Mouse (Mus musculus): ENCODE results near the gene Psmb3. TPM values are rescaled to one million over a fixed set of nuclear protein-coding genes. Genes with fewer than 3 reads are reported as not detected.

The Psmb3 gene
- polyA plus RNA-seq, 1 experiment from 2014 or later: 514 TPM

- Histone ChIP-seq H3K4me1 (ENCODE audit: insufficient read depth) (peaks cover 10% of the 10 kb centered on the region; the same call in 1 of the 2 replicates), H3K9me3 (ENCODE audit: low read depth, low read length) (no peaks in the 10 kb centered on the region), H3K27me3 (ENCODE audit: insufficient read depth, low read length) (no peaks in the 10 kb centered on the region), H3K36me3 (ENCODE audit: insufficient read depth) (peaks cover 29% of the 10 kb centered on the region), H3K27ac (ENCODE audit: low read depth) (peak overlapping the region; percentile 79; the same call in 1 of the 2 replicates), H3K4me2 (peak overlapping the region; percentile 87), H3K4me3 (ENCODE audit: low read depth, low read length) (peak overlapping the region; percentile 81), H3K9ac (peak overlapping the region; percentile 81)
- no peak for ATAC-seq (ENCODE audit: insufficient read depth)
- no peak for DNase-seq
- no peak for TF ChIP-seq CTCF (IDR thresholded peaks at IDR 0.05; ENCODE audit: low read depth)
- 19% methylated on average over 9 of the region's 9 CpGs for WGBS
These were observed 40.2 kb downstream of the Psmb3 start for GRCm38 (mm10) chr11:97743423-97743822.

GRCm38 (mm10) chr11:97744063-97744717, 41.0 kb downstream of the Psmb3 start, which contains the start of gene Pip4k2b:
Pip4k2b (minus strand) TSS chr11:97744704.
- under 1% methylated on average over 55 of the region's 63 CpGs for WGBS

GRCm38 (mm10) chr11:97744718-97745330, 41.6 kb downstream of the Psmb3 start:
- Histone ChIP-seq H3K27me3 (ENCODE audit: insufficient read depth, low read length) (no peaks in the 10 kb centered on the region), H3K4me3 (ENCODE audit: low read depth, low read length) (peak overlapping the region; percentile 81), H3K4me2 (peak overlapping the region; percentile 87), H3K36me3 (ENCODE audit: insufficient read depth) (peaks cover 42% of the 10 kb centered on the region), H3K4me1 (ENCODE audit: insufficient read depth) (peaks cover 10% of the 10 kb centered on the region; the same call in 1 of the 2 replicates), H3K9me3 (ENCODE audit: low read depth, low read length) (no peaks in the 10 kb centered on the region), H3K27ac (ENCODE audit: low read depth) (peak overlapping the region; percentile 89; the same call in 1 of the 2 replicates), H3K9ac (peak overlapping the region; percentile 81)
- no peak for TF ChIP-seq CTCF (IDR thresholded peaks at IDR 0.05; ENCODE audit: low read depth)
- peak; percentile 96 for ATAC-seq (ENCODE audit: insufficient read depth)
- under 1% methylated on average over 53 of the region's 57 CpGs for WGBS
- peak; percentile 99 for DNase-seq

More at GRCm38 (mm10) chr11:97744063-97744717, 41.0 kb downstream of the Psmb3 start, which contains the start of gene Pip4k2b:
- peak within 1 kb of the TSS; percentile 81 for H3K4me3 ChIP-seq (ENCODE audit: low read depth, low read length)
- H3K27ac ChIP-seq (ENCODE audit: low read depth): peak within 1 kb of the TSS; percentile 89
- ATAC-seq (ENCODE audit: insufficient read depth): peak; percentile 23
- H3K27me3 ChIP-seq (ENCODE audit: insufficient read depth, low read length): no peaks in the 10 kb centered on the region
- peaks cover 10% of the 10 kb centered on the region; the same call in 1 of the 2 replicates for H3K4me1 ChIP-seq (ENCODE audit: insufficient read depth)
- no peak for TF ChIP-seq CTCF (IDR thresholded peaks at IDR 0.05; ENCODE audit: low read depth)
- H3K9ac ChIP-seq: peak within 1 kb of the TSS; percentile 81
- peaks cover 36% of the 10 kb centered on the region for H3K36me3 ChIP-seq (ENCODE audit: insufficient read depth)
- H3K4me2 ChIP-seq: peak within 1 kb of the TSS; percentile 87
- no peaks in the 10 kb centered on the region for H3K9me3 ChIP-seq (ENCODE audit: low read depth, low read length)
- no peak for DNase-seq

GRCm38 (mm10) chr11:97745331-97745721, 42.1 kb downstream of the Psmb3 start:
- DNase-seq (no peak), ATAC-seq (ENCODE audit: insufficient read depth) (0 out of 2 replicates have a peak, but pooled peaks have one; percentile 3)
- peak overlapping the region; percentile 87 for H3K4me2 ChIP-seq
- H3K27ac ChIP-seq (ENCODE audit: low read depth): no peak overlapping the region
- peak overlapping the region; percentile 81; the same call in 1 of the 2 replicates for H3K9ac ChIP-seq
- H3K36me3 ChIP-seq (ENCODE audit: insufficient read depth): peaks cover 47% of the 10 kb centered on the region
- WGBS: 10% methylated on average over 13 of the region's 13 CpGs
- peak overlapping the region; percentile 81 for H3K4me3 ChIP-seq (ENCODE audit: low read depth, low read length)
- peaks cover 10% of the 10 kb centered on the region; the same call in 1 of the 2 replicates for H3K4me1 ChIP-seq (ENCODE audit: insufficient read depth)
- no peaks in the 10 kb centered on the region for H3K9me3 ChIP-seq (ENCODE audit: low read depth, low read length)
- H3K27me3 ChIP-seq (ENCODE audit: insufficient read depth, low read length): no peaks in the 10 kb centered on the region
- TF ChIP-seq CTCF (IDR thresholded peaks at IDR 0.05; ENCODE audit: low read depth): no peak

GRCm38 (mm10) chr11:97747773-97748172, 44.6 kb downstream of the Psmb3 start:
- ATAC-seq (ENCODE audit: insufficient read depth) (no peak), DNase-seq (no peak)
- Histone ChIP-seq H3K27me3 (ENCODE audit: insufficient read depth, low read length) (no peaks in the 10 kb centered on the region), H3K27ac (ENCODE audit: low read depth) (no peak overlapping the region), H3K9me3 (ENCODE audit: low read depth, low read length) (no peaks in the 10 kb centered on the region), H3K36me3 (ENCODE audit: insufficient read depth) (peaks cover 64% of the 10 kb centered on the region), H3K4me1 (ENCODE audit: insufficient read depth) (peaks cover 6% of the 10 kb centered on the region; the same call in 1 of the 2 replicates), H3K9ac (no peak overlapping the region), H3K4me3 (ENCODE audit: low read depth, low read length) (no peak overlapping the region), H3K4me2 (no peak overlapping the region)
- TF ChIP-seq CTCF (IDR thresholded peaks at IDR 0.05; ENCODE audit: low read depth): no peak
- 84% methylated on average over 8 of the region's 8 CpGs for WGBS

GRCm38 (mm10) chr11:97748496-97748895, 45.3 kb downstream of the Psmb3 start:
- Histone ChIP-seq H3K27ac (ENCODE audit: low read depth) (no peak overlapping the region), H3K27me3 (ENCODE audit: insufficient read depth, low read length) (no peaks in the 10 kb centered on the region), H3K4me2 (no peak overlapping the region), H3K4me3 (ENCODE audit: low read depth, low read length) (no peak overlapping the region), H3K36me3 (ENCODE audit: insufficient read depth) (peaks cover 72% of the 10 kb centered on the region), H3K9me3 (ENCODE audit: low read depth, low read length) (no peaks in the 10 kb centered on the region), H3K9ac (no peak overlapping the region), H3K4me1 (ENCODE audit: insufficient read depth) (no peaks in the 10 kb centered on the region)
- TF ChIP-seq CTCF (IDR thresholded peaks at IDR 0.05; ENCODE audit: low read depth): no peak
- ATAC-seq (ENCODE audit: insufficient read depth): no peak
- WGBS: 86% methylated on average over 5 of the region's 5 CpGs
- DNase-seq: no peak

GRCm38 (mm10) chr11:97753277-97753676, 50.1 kb downstream of the Psmb3 start:
- Histone ChIP-seq H3K4me2 (no peak overlapping the region), H3K9me3 (ENCODE audit: low read depth, low read length) (no peaks in the 10 kb centered on the region), H3K4me3 (ENCODE audit: low read depth, low read length) (no peak overlapping the region), H3K36me3 (ENCODE audit: insufficient read depth) (peaks cover 85% of the 10 kb centered on the region), H3K9ac (no peak overlapping the region), H3K27me3 (ENCODE audit: insufficient read depth, low read length) (no peaks in the 10 kb centered on the region), H3K27ac (ENCODE audit: low read depth) (no peak overlapping the region), H3K4me1 (ENCODE audit: insufficient read depth) (no peaks in the 10 kb centered on the region)
- no peak for DNase-seq
- WGBS: 88% methylated on average over 8 of the region's 8 CpGs
- no peak for ATAC-seq (ENCODE audit: insufficient read depth)
- no peak for TF ChIP-seq CTCF (IDR thresholded peaks at IDR 0.05; ENCODE audit: low read depth)
